Mouse (Mus musculus) 416B (cell line): Measurements from ENCODE around the gene Ccr10.
A peak's percentile ranks its signal among the peaks of the same experiment; 100 is the strongest.

Source experiments
- DNase-seq: peaks from one replicate; pipeline ENCODE4 v3.0.0; 2011; ENCODE audit warnings: low read depth

Gene Ccr10

GRCm38 (mm10) chr11:101174851-101175628, at the start of gene Ccr10:
TSS of gene Ccr10 (minus strand) at chr11:101175443.
- no peak for DNase-seq

GRCm38 (mm10) chr11:101224337-101224736, 49.1 kb upstream of the Ccr10 start:
- peak; percentile 96 for DNase-seq

- peak; percentile 69 for DNase-seq
Measured at GRCm38 (mm10) chr11:101221306-101221986, 46.2 kb upstream of the Ccr10 start.

- peak; percentile 78 for DNase-seq
Measured at GRCm38 (mm10) chr11:101220853-101221252, 45.6 kb upstream of the Ccr10 start.

- DNase-seq, result no peak
Measured at GRCm38 (mm10) chr11:101218436-101219055, 43.3 kb upstream of the Ccr10 start.

GRCm38 (mm10) chr11:101216936-101217335, 41.7 kb upstream of the Ccr10 start:
- DNase-seq, result no peak

GRCm38 (mm10) chr11:101211970-101212369, 36.7 kb upstream of the Ccr10 start:
- peak; percentile 88 for DNase-seq

- peak; percentile 42 for DNase-seq
Measured at GRCm38 (mm10) chr11:101200986-101201385, 25.7 kb upstream of the Ccr10 start.

GRCm38 (mm10) chr11:101199555-101199954, 24.3 kb upstream of the Ccr10 start:
- no peak for DNase-seq

- DNase-seq, result no peak
Measured at GRCm38 (mm10) chr11:101196175-101196574, 20.9 kb upstream of the Ccr10 start.

GRCm38 (mm10) chr11:101195571-101195970, 20.3 kb upstream of the Ccr10 start:
- DNase-seq, result no peak

GRCm38 (mm10) chr11:101195101-101195500, 19.9 kb upstream of the Ccr10 start:
- DNase-seq, result no peak

- no peak for DNase-seq
Measured at GRCm38 (mm10) chr11:101194643-101195042, 19.4 kb upstream of the Ccr10 start.

- no peak for DNase-seq
Measured at GRCm38 (mm10) chr11:101194137-101194536, 18.9 kb upstream of the Ccr10 start.

- no peak for DNase-seq
Measured at GRCm38 (mm10) chr11:101193076-101193475, 17.8 kb upstream of the Ccr10 start.

- DNase-seq, result no peak
Measured at GRCm38 (mm10) chr11:101192646-101193045, 17.4 kb upstream of the Ccr10 start.

- DNase-seq, result no peak
Measured at GRCm38 (mm10) chr11:101191919-101192470, 16.8 kb upstream of the Ccr10 start.

GRCm38 (mm10) chr11:101190913-101191907, 16.0 kb upstream of the Ccr10 start:
- no peak for DNase-seq

- DNase-seq, result no peak
Measured at GRCm38 (mm10) chr11:101190181-101190912, 15.1 kb upstream of the Ccr10 start.

GRCm38 (mm10) chr11:101189495-101190180, 14.4 kb upstream of the Ccr10 start:
- DNase-seq, result peak; percentile 49
